8 mouse cellular contexts compared by ENCODE assay signal in the genomic region with DNA sequence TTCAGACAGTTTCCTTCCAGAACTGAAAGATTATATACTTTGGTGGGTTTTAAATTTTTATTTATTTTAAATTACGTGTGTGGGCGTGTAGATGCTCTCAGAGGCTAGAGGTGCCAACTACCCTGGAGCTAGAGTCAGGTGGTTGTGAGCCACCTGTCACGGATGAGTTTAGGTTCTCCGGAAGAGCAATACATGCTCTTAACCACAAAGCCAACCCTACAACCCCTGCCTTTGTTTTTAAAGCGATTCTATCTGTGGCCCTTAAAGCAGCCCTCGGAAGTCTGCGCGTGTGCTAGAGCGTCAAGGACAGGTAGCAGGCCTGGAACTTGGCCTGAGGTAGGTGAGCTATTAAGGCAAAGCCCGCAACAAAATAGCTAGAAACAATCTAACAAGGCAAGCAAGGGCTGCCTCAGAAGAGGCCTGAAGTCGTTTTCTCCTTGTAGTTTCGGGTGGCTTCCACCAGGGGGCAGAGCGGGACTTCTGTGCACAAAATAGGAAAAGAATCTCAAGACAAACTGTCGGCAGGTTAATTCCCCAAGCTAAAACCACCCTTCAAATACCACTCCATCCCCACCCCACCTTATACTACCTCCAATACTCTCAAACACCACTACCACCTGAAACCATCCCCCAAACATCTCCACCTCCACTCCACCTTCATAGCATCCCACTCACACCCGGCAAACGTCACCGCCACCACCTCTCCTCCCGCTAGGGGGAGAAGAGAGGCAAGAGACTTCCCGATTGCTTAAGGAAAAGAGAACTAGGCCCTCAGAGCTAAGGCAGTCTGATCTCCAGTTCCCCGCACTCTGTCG. TPM values are rescaled to one million over a fixed set of nuclear protein-coding genes. Genes with fewer than 3 reads are reported as not detected.
DNase-seq lines count a peak whose midpoint lies in the region; ATAC-seq lines count a peak whose summit lies in the region.

No protein-coding gene starts in this region.

- DNase-seq in MN1 (ENCODE audit: low spot score): peak; percentile 30
- peak; percentile 94 for DNase-seq in cerebellum, adult 9-10 months
- DNase-seq in frontal cortex, postnatal 10 days (ENCODE audit: low spot score in 2 of 2): peak; percentile 53 to 73
- DNase-seq in layer of hippocampus, postnatal 10 days (ENCODE audit: low spot score in 2 of 2): peak; percentile 72 to 80
- peak; percentile 72 for DNase-seq in lung, postnatal 14 days
- peak; percentile 30 for DNase-seq in retina, adult 2 months (ENCODE audit: low read depth, low spot score)
- DNase-seq in thymus, postnatal 25 days: peak; percentile 89

- H3K4me1 ChIP-seq in hindbrain, embryonic 12.5 days: no peaks in the 10 kb centered on the region

- H3K27me3 ChIP-seq in hindbrain, embryonic 12.5 days: no peaks in the 10 kb centered on the region

- H3K27ac ChIP-seq in hindbrain, embryonic 12.5 days: no peak overlapping the region

- H3K4me3 ChIP-seq in hindbrain, embryonic 12.5 days: no peak overlapping the region

- peak; percentile 56; the same call in 1 of the 2 replicates for ATAC-seq in hindbrain, embryonic 12.5 days (ENCODE audit: low FRiP score)

- no peaks in the 10 kb centered on the region for H3K36me3 ChIP-seq in hindbrain, embryonic 12.5 days

- no peak overlapping the region for H3K9ac ChIP-seq in hindbrain, embryonic 12.5 days

- H3K9me3 ChIP-seq in hindbrain, embryonic 12.5 days (replicated peaks): no peaks in the 10 kb centered on the region

- 29% methylated on average over 21 of the region's 21 CpGs for WGBS in hindbrain, embryonic 12.5 days

- peak overlapping the region; percentile 41 for H3K4me2 ChIP-seq in hindbrain, embryonic 12.5 days (replicated peaks)

RNA-seq across cellular contexts. Expression of gene Chp2, which starts 32.1 kb away (rescaled TPM):
- 0.28 TPM in 1 of 2 replicates, not detected in the other for polyA plus RNA-seq in hindbrain, embryonic 12.5 days (2016; fragmentation: Nextera tagmentation; extraction: Ambion mirVana)
- total RNA-seq in layer of hippocampus, postnatal 10 days (2021): 1 to 10 TPM; 3.0 to 3.6 TPM

RNA-seq across cellular contexts. Expression of gene Prkcb, which starts 37.1 kb away (rescaled TPM):
- 32.5 and 34.1 TPM in 2 replicates for polyA plus RNA-seq in hindbrain, embryonic 12.5 days (2016; fragmentation: Nextera tagmentation; extraction: Ambion mirVana)
- 100 to 1,000 TPM; 621 to 648 TPM for total RNA-seq in layer of hippocampus, postnatal 10 days (2021)

Comparison
In these comparisons a context has a peak if more than half of its experiments do, and no peak if none do; other contexts are left out.
1. DNase-seq: peak in every context shown above with its lines; median percentile 94 in cerebellum, adult 9-10 months; 89 in thymus, postnatal 25 days; 76 in layer of hippocampus, postnatal 10 days; 72 in lung, postnatal 14 days; 63 in frontal cortex, postnatal 10 days; 30 in MN1; 30 in retina, adult 2 months.